Mouse (Mus musculus) embryonic facial prominence, embryonic 11.5 days (tissue): ENCODE data around the gene St6galnac5. TPM values are rescaled to one million over a fixed set of nuclear protein-coding genes. Genes with fewer than 3 reads are reported as not detected.

Experiments used
- ATAC-seq: fragments of 200-750 bp; cut with Nextera tagmentation; replicated peaks from 2 replicates; pipeline ENCODE4 v1.8.0; 2017; ENCODE audit warnings: low read depth; ENCODE audit not compliant: insufficient number of reproducible peaks, low FRiP score, low TSS enrichment
- DNase-seq: peaks from one replicate; pipeline ENCODE4 v3.0.0-alpha.2; 2015; ENCODE audit warnings: low spot score
- H3K27ac ChIP-seq: fragments of 300-500 bp; sonication (generic); replicated peaks from 2 replicates; pipeline ENCODE4 v1.5.1; 2014; ENCODE audit warnings: mild to moderate bottlenecking, low read depth, low read length, control low read depth
- H3K27me3 ChIP-seq: fragments of 300-500 bp; sonication (generic); 2 replicates; pipeline ENCODE4 v1.6.1; 2014; ENCODE audit warnings: mild to moderate bottlenecking, low read length, moderate library complexity, mixed read lengths; ENCODE audit not compliant: control insufficient read depth, insufficient read depth
- H3K36me3 ChIP-seq: fragments of 300-500 bp; sonication (generic); replicated peaks from 2 replicates; pipeline ENCODE4 v1.6.1; 2014; ENCODE audit warnings: low read depth, mild to moderate bottlenecking, low read length, moderate library complexity, mixed read lengths; ENCODE audit not compliant: control insufficient read depth, insufficient read depth
- H3K4me1 ChIP-seq: fragments of 300-500 bp; sonication (generic); 2 replicates; pipeline ENCODE4 v1.6.1; 2014; ENCODE audit warnings: low read length, mixed read lengths; ENCODE audit not compliant: control insufficient read depth, insufficient read depth
- H3K4me2 ChIP-seq: fragments of 300-500 bp; sonication (generic); 2 replicates; pipeline ENCODE4 v1.6.1; 2014; ENCODE audit warnings: low read depth, mild to moderate bottlenecking, control low read depth, low read length, moderate library complexity
- H3K4me3 ChIP-seq: fragments of 300-500 bp; sonication (generic); 2 replicates; pipeline ENCODE4 v1.5.1; 2014; ENCODE audit warnings: low read depth, low read length, control low read depth
- H3K9ac ChIP-seq: fragments of 300-500 bp; sonication (generic); replicated peaks from 2 replicates; pipeline ENCODE4 v1.6.1; 2014; ENCODE audit warnings: mild to moderate bottlenecking, control low read depth, low read length
- H3K9me3 ChIP-seq: fragments of 300-500 bp; sonication (generic); replicated peaks from 2 replicates; pipeline ENCODE4 v1.6.1; 2016; ENCODE audit warnings: mild to moderate bottlenecking, low read length, inconsistent platforms, mixed read lengths; ENCODE audit not compliant: control insufficient read depth
- WGBS: fragments of 180-500 bp; shearing (Covaris S2); extraction: QIAGEN DNeasy Blood & Tissue Kit; methylation state at CpG from one replicate; pipeline ENCODE4 v1.1.7; 2014; 5-methylcytosine and 5-hydroxymethylcytosine counted together
- polyA plus RNA-seq: library from polyadenylated mRNA; unstranded; fragments of >200 nt; fragmentation: Nextera tagmentation; extraction: Ambion mirVana; gene quantifications from 2 replicates; pipeline ENCODE4 v1.2.1, GENCODE M21; 2014

St6galnac5 gene
- polyA plus RNA-seq, 1 experiment from 2014 or later: 1.3 TPM

GRCm38 (mm10) chr3:152872596-152872995 is 109.5 kb downstream of the St6galnac5 start:
- WGBS: 57% methylated on average over 6 of the region's 6 CpGs
- DNase-seq: no peak
- H3K27ac ChIP-seq: no peak overlapping the region

DNA sequence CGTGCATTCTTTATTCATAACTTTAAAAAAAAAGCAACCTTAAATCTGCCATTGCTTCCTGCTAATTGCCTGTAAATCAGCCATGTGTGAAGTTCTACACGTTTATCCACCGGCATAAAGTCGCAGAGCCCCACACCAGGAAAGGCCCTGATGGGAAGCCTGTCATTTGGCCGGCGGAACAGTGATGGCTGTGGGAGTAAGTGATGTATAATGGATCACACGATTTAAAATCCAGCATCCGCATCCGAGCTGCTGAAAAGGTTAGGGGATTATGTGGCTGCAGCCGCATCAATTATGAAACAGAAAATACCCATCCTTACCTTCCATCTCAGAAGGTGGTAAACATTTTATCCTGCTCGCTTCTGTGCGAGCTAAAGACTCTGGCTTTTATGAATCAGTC is 110.0 kb downstream of the St6galnac5 start:
- Histone ChIP-seq H3K4me3 (no peak overlapping the region), H3K4me1 (no peaks in the 10 kb centered on the region), H3K27me3 (no peaks in the 10 kb centered on the region), H3K27ac (no peak overlapping the region), H3K9me3 (no peaks in the 10 kb centered on the region), H3K9ac (no peak overlapping the region), H3K4me2 (no peak overlapping the region), H3K36me3 (no peaks in the 10 kb centered on the region)
- 83% methylated on average over 12 of the region's 12 CpGs for WGBS
- DNase-seq (no peak), ATAC-seq (no peak)

More at GRCm38 (mm10) chr3:152872596-152872995, 109.5 kb downstream of the St6galnac5 start:
- Histone ChIP-seq H3K36me3 (no peaks in the 10 kb centered on the region), H3K9ac (no peak overlapping the region), H3K4me3 (no peak overlapping the region), H3K4me1 (no peaks in the 10 kb centered on the region), H3K4me2 (no peak overlapping the region), H3K9me3 (no peaks in the 10 kb centered on the region), H3K27me3 (no peaks in the 10 kb centered on the region)
- no peak for ATAC-seq

DNA sequence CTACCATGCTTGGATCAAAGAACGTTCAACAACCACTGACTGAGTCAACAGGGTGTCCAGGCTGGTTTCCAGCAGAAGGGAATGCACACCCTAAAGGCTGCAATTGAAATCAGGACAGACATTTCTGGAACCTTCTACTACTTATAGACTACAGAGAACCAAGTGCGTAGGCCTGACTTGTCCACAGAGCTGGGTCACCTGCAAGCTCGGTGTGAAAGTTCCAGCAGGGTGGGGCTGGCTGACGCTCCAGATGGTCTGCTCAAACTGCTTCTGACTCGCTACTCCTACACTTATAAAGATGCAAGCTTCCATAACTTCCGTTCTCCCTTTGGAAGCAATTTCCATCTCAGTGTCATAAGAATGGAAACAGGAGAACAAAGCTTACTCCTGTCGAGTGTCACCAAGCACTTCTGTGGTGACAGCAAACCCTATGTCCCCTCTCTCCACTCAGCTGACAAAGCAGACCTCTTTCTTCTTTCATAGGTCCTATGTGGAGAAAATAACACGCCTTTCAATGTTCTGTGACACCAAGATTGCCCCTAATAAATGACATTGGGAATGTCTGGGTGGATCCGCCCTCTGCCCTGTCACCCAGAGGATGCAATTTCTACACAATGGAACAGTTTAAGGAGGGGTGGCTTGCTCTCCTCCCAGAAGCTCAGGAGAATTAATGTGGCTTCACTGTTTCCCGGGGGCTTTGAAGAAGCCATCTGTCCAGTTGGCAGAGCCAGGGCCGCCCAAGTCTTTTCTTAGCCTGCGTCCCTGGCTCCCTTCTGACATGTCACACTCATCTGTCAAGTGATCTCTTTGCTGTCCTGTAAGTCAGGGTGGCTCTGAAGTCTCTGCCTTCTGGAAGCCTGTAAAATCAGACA is 114.2 kb downstream of the St6galnac5 start:
- H3K9me3 ChIP-seq: no peaks in the 10 kb centered on the region
- no peaks in the 10 kb centered on the region for H3K27me3 ChIP-seq
- no peak overlapping the region for H3K4me3 ChIP-seq
- H3K4me2 ChIP-seq: no peak overlapping the region
- DNase-seq: no peak
- H3K9ac ChIP-seq: no peak overlapping the region
- no peaks in the 10 kb centered on the region for H3K4me1 ChIP-seq
- WGBS: 81% methylated on average over 12 of the region's 12 CpGs
- ATAC-seq: no peak
- H3K36me3 ChIP-seq: no peaks in the 10 kb centered on the region
- H3K27ac ChIP-seq: no peak overlapping the region

DNA sequence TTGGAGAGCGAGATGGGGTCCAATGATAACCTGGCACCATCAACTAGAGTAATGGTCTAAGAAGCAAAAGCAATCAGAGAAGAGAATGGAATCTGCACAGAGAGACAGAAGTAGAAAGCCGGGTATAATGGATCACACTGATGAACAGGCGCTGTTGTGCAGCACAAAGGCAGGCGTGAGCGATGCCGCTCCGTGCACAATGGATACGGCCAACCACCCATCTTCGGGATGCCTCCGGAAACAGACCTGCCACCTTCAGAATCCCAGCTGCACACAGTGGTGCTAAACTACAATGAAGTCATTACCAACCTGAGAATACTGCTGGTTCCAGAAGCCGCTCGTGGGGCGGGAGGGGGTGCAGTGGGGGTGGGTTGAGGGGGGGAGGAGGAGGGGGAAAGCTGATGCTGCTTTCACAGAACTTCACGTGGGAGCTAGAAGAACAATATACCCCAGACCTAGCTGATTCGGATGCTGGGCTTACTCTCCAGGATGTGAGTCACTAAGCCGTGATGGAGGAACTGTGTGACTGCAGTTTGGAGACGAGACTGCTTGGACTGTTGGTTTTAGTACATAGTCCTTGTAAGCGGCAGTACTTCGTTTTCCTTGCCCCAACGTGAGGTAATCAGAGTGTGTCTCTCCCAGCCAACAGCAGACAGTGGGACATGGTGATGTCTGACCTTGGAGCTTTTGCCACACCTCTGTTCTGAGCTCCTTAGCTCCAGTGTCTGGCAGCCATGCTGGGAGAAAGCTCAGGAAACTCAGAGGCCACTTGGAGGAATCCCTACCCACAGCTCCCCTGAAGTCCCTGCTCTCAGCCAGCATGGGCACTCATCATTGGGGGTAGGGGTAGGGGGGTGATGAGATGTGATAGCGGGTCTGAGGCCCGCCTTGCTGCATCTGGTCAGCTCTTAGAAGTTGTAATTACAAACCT is 115.7 kb downstream of the St6galnac5 start:
- Histone ChIP-seq H3K4me3 (no peak overlapping the region), H3K9ac (no peak overlapping the region), H3K4me2 (no peak overlapping the region), H3K27me3 (no peaks in the 10 kb centered on the region), H3K27ac (no peak overlapping the region), H3K9me3 (no peaks in the 10 kb centered on the region), H3K4me1 (no peaks in the 10 kb centered on the region), H3K36me3 (no peaks in the 10 kb centered on the region)
- ATAC-seq: no peak
- 89% methylated on average over 22 of the region's 22 CpGs for WGBS
- DNase-seq: no peak

GRCm38 (mm10) chr3:152861978-152862377 is 120.1 kb downstream of the St6galnac5 start:
- Histone ChIP-seq H3K4me3 (no peak overlapping the region), H3K4me2 (no peak overlapping the region), H3K9me3 (no peaks in the 10 kb centered on the region), H3K27ac (no peak overlapping the region), H3K9ac (no peak overlapping the region), H3K4me1 (no peaks in the 10 kb centered on the region), H3K36me3 (no peaks in the 10 kb centered on the region), H3K27me3 (no peaks in the 10 kb centered on the region)
- no peak for ATAC-seq
- peak; percentile 33 for DNase-seq
- WGBS: 67% methylated on average over 1 of the region's 1 CpGs

GRCm38 (mm10) chr3:152861450-152861849 is 120.6 kb downstream of the St6galnac5 start:
- no peak overlapping the region for H3K27ac ChIP-seq
- 84% methylated on average over 4 of the region's 4 CpGs for WGBS
- H3K4me1 ChIP-seq: no peaks in the 10 kb centered on the region
- no peaks in the 10 kb centered on the region for H3K27me3 ChIP-seq
- H3K4me2 ChIP-seq: no peak overlapping the region
- no peaks in the 10 kb centered on the region for H3K36me3 ChIP-seq
- no peak overlapping the region for H3K9ac ChIP-seq
- DNase-seq: no peak
- no peak; the same call in 1 of the 2 replicates for ATAC-seq
- no peak overlapping the region for H3K4me3 ChIP-seq
- H3K9me3 ChIP-seq: no peaks in the 10 kb centered on the region

GRCm38 (mm10) chr3:152856095-152856494 is 126.0 kb downstream of the St6galnac5 start:
- DNase-seq: no peak
- ATAC-seq: no peak

More at GRCm38 (mm10) chr3:152856095-152856494, 126.0 kb downstream of the St6galnac5 start:
- Histone ChIP-seq H3K4me1 (no peaks in the 10 kb centered on the region), H3K9ac (no peak overlapping the region), H3K9me3 (no peaks in the 10 kb centered on the region), H3K27ac (no peak overlapping the region), H3K4me2 (no peak overlapping the region), H3K4me3 (no peak overlapping the region), H3K36me3 (no peaks in the 10 kb centered on the region), H3K27me3 (no peaks in the 10 kb centered on the region)
- WGBS: 70% methylated on average over 10 of the region's 10 CpGs
